Mouse (Mus musculus) left cerebral cortex, postnatal 25 days (tissue): ENCODE results near the gene Ghdc. TPM values are rescaled to one million over a fixed set of nuclear protein-coding genes. Genes with fewer than 3 reads are reported as not detected.

ENCODE experiments used
- DNase-seq, 2 experiments: peaks; one replicate each; pipeline ENCODE4 v3.0.0; 2022; ENCODE audit warnings: low spot score in 2 of 2, mixed read lengths in 1 of 2
- intact Hi-C: fragments of 180-260 bp; cut with DNase I; formaldehyde crosslinking; loops from one replicate; pipeline ENCODE4 v1.15.1; 2025
- total RNA-seq, 2 experiments: library from RNA; stranded (reverse); gene quantifications; 2 replicates each; pipeline ENCODE4 v1.2.3; 2021

The Ghdc gene
- total RNA-seq, 2 experiments from 2014 or later, result 6.3 to 9.7 TPM

DNA sequence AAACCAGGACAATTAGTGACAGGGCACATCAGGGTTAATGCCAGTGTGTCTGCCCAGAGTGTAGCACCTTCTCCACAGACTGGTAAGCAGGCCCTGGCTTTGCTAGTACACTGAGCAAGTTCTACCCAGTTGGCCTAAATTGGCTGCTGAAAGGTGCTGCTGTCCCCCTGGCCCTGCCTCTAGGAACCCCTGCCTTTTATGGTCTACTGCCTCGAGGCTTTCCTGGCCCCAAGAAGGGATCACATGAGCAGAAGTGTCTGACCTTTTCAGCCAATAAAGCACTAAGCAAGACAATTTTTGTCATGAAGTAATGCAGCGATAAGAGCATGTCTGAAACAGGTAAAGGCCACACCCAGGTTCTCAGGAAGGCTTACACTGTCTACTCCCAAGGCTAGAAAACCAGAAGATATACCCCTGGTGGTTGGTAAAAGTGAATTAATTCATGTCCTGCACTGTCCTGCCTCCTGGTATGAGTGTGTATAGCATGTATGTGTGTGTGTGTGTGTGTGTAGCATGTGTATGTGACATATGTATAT, 48.2 kb downstream of the Ghdc start:
- DNase-seq, result no peak
- intact Hi-C loops, result no loop called here

DNA sequence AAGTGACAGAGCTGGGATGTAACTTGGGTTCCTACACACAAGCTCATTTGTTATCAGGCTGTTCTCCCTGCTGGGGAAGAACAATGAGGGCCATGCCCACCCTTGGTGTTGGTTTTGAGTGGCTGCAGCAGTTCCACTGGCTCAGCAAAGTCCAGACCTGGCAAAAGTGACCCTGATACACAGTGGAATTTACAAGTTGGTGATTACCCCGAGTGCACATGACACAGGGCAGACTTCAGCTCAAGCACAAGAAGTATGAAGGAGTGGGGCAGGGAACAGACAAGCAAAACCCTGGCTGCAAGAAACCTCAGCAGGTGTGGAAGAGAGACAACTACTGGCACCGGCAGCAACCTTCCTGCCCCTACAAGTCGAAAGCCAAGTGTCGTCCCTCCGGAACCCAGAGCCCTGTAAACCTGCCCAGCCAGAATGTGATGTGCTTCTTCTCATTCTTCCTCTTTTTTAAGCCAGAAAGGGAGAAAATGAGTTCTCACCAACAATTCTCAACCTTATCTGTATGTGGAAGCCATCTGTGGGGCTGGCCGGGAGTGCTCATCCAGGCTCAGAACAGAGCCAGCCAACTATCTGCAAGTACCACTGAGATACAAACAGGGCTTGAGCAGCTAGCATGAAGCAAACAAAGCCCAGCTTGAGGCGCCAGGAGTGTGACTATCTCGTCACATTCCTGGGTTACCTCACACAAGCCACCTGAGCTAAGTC, 48.8 kb downstream of the Ghdc start:
- intact Hi-C loops, result no loop called here
- no peak for DNase-seq

DNA sequence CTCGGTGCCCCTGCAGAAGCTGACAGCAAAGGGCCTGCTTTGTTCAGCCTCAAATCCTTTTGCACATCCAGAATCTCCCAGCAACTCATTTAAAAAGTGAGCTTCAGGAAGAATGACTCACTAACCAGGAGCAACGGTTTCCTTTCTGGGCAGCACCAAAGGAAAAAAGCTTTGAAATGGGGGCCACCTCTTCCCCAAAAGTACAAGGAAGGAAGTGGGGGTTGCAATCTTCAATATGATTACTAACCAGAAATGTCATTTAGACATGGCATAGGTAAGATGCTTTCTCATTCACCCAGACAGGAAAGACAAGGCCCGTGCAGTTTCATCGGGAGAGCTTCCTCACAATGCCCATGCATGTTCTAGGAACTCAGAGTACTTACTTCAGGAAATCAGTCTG, 49.5 kb downstream of the Ghdc start:
- DNase-seq, result peak in 1 of 2 experiments; percentile 57
- intact Hi-C loops, result no loop called here

DNA sequence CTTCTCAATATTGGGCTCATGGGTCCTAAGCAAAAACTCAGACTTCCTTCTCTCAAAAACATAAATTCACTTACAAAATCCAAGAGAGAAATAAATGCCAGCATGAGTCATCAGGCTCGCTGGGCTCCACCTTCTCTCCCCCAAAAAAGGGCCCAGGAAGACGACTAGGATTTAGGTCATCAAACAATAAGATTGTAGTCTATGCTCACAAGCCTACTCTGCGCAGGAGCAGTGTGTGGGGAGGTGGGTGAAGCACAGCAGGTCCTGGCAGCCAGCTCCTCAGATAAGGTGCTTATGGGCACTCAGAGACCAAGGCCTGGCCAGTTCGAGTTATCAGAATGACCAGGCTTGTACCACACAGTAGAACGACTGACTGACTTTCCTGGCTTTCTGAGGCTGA, 50.4 kb downstream of the Ghdc start:
- intact Hi-C loops, result no loop called here
- peak in 1 of 2 experiments; percentile 76 for DNase-seq

DNA sequence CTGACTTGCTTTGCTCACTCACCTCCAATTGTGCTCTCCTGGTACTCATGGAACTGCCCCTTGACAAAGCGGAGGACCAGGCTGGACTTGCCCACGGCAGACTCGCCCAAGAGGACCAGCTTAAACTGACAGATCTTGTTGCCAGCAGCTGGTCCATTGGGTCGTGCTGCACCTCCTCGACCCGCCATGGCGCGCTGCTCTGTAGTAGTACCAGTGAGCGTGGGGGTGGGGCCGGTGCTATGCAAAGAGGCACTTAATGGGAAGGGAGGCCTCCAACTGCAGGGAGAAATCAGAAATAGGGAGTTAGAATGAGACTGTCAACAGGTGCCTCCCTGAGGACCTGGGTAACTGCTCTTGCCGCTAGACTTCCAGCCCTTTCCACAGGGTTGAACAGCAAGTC, 50.9 kb downstream of the Ghdc start:
- intact Hi-C loops, result loop anchor here (1.0 kb wide), 1 partner anchor 39 kb away; the partner anchor contains the start of gene Kcnh4
- DNase-seq, result no peak

DNA sequence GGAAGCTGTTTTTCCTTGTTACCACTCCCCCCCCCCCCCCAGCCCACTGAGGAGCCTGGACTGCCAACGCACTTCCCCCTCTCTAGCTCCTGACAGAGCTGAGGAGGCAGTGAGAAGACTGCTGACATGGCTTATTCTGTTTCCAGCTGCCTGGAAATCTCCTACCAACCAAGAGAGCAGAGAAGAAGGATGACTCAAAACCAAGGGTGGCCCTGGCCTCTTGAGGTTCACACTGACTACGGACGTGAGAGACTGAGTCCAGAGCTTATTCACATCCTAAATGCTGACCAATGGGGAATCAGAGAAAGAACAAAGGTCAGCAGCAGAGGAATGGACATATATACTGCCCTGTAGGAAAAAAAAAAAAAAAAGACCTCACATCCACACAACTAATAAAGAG, 51.4 kb downstream of the Ghdc start:
- intact Hi-C loops, result loop anchor here (1.0 kb wide), 1 partner anchor 40 kb away; the partner anchor contains the start of gene Kcnh4
- peak in 1 of 2 experiments; percentile 79 for DNase-seq

DNA sequence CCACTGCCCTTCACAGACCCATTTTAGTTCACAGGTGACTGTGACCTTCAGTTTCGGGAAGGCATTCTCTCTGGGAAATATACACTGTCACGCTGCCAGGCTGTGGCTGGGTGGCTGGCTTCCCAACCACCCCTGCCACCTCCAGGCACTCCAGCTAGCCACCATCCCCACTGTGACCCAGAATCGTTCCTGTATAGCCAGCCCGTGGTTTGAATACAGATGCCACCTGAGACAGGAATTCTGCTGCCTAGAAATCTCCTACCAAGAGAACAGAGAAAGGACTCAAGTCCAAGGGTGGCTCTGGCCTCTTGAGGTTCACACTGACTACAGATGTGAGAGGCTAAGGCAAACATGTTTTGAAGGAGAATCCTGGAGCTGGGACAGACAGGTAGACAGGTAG, 51.9 kb downstream of the Ghdc start:
- intact Hi-C loops, result loop anchor here (1.0 kb wide), 1 partner anchor 40 kb away; the partner anchor contains the start of gene Kcnh4
- no peak for DNase-seq

DNA sequence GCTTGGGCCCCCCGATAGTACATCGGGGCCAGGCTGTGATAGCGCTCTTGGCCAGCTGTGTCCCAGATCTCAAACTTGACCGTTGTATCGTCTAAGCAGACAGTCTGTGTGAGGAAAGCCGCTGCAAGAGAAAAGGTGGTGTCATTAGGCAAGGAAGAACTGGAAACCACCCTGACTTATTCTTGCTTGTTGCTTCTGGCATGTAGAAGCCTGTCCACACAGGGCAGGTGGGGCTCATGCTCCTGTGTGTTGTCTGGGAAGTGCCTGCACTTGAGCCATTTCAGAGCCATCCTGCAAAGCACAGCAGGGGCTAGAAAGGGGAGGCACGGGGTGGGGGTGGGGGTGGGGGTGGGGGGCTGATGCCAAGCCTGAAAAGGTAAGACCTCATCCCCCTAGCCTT, 52.3 kb downstream of the Ghdc start:
- no peak for DNase-seq
- intact Hi-C loops, result no loop called here

DNA sequence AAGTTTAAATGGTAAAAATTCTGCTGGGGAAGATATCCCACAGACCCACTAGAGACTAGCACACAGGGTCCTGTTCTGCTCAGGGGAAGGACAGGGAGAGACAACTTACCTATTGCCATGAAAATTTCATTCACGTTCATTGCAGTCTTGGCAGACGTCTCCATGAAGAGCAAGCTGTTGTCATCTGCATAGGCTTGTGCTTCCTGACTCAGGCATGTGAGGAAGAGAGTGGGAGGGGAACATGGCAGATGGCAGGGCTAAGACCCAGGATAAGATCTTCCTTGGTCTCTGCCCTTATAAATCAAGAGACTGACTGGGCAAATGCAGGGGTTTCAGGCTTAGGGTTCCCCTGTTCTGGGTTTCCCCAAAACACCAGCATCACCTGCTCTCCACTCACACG, 54.1 kb downstream of the Ghdc start:
- DNase-seq, result peak in 1 of 2 experiments; percentile 72
- intact Hi-C loops, result loop anchor here (1.0 kb wide), 1 partner anchor 238 kb away; no protein-coding TSS in a partner anchor

Other genes starting within 250 kb of the Ghdc start
- 100 to 1,000 TPM; 114 to 124 TPM for gene Acly, start 243.0 kb downstream of the Ghdc start, total RNA-seq
- gene Ttc25, start 225.3 kb downstream of the Ghdc start, total RNA-seq, result 1 to 10 TPM in 1 of 2 experiments, under 1 TPM in 1; 0.55 to 1.3 TPM
- 100 to 1,000 TPM; 207 to 230 TPM for gene Cnp, start 196.1 kb downstream of the Ghdc start, total RNA-seq
- 10 to 100 TPM; 13.7 to 14.7 TPM for gene Nkiras2, start 151.7 kb downstream of the Ghdc start, total RNA-seq
- gene Dnajc7, start 150.8 kb downstream of the Ghdc start, total RNA-seq, result 100 to 1,000 TPM; 231 to 258 TPM
- under 1 TPM; 0.16 to 0.30 TPM for gene Zfp385c, start 78.5 kb downstream of the Ghdc start, total RNA-seq
- 1 to 10 TPM; 1.9 to 2.6 TPM for gene Dhx58, start 66.7 kb downstream of the Ghdc start, total RNA-seq
- 10 to 100 TPM; 58.9 to 59.4 TPM for gene Kat2a, start 58.5 kb downstream of the Ghdc start, total RNA-seq
- not detected for gene Hspb9, start 57.1 kb downstream of the Ghdc start, total RNA-seq
- gene Rab5c, start 32.7 kb downstream of the Ghdc start, total RNA-seq, result 100 to 1,000 TPM; 152 to 158 TPM
- 10 to 100 TPM; 10.2 to 16.6 TPM for gene Kcnh4, start 11.0 kb downstream of the Ghdc start, total RNA-seq
- gene Hcrt, start 8.0 kb downstream of the Ghdc start, total RNA-seq, result 10 to 100 TPM in 1 of 2 experiments, not detected in 1; 27.1 TPM
- gene Stat5b, start 79.8 kb upstream of the Ghdc start, total RNA-seq, result 10 to 100 TPM; 20.1 to 23.1 TPM
- gene Stat5a, start 88.4 kb upstream of the Ghdc start, total RNA-seq, result 1 to 10 TPM; 2.1 to 2.2 TPM
- gene Stat3, start 168.6 kb upstream of the Ghdc start, total RNA-seq, result 10 to 100 TPM; 44.1 to 45.0 TPM
- 10 to 100 TPM; 16.6 to 18.0 TPM for gene Cavin1, start 199.9 kb upstream of the Ghdc start, total RNA-seq
- 100 to 1,000 TPM; 465 to 475 TPM for gene Atp6v0a1, start 238.5 kb upstream of the Ghdc start, total RNA-seq